Mouse (Mus musculus): ENCODE results near the gene Tfap4.

DNA sequence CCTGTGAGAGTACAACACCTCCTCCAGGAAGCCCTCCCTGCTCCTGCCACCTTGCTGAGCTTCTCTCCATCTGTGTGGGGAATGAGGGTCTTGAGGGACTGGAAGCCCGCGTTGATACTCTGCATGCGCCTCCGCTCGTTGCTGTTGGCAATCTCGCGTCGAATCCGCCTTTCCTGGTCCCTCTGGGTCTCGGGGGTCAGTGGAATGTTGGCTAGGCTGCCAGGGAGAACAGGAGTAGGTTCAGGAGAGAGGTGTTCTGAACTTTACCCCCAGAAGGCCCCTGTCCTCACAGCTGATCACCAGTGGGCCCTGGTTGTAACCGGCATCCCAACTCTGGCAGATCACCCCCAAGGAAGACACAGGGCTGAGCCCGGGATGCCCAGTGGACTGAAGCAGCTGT is 7.8 kb downstream of the Tfap4 start:
- TF ChIP-seq GATA1 (IDR thresholded peaks at IDR 0.05; ENCODE audit: borderline replicate concordance, low read length) (no peak), FLI1 (IDR thresholded peaks at IDR 0.05; ENCODE audit: low read length) (no peak)

Measured in megakaryocyte, embryonic 14.5 days (primary cell).